Mouse (Mus musculus) induced T-regulatory cell, adult 2 months (primary cell): ENCODE results near the gene Ifi47.

Experiments used
- DNase-seq: peaks from one replicate; pipeline ENCODE4 v3.0.0-alpha.2; 2012; ENCODE audit warnings: low read depth

The Ifi47 gene

DNA sequence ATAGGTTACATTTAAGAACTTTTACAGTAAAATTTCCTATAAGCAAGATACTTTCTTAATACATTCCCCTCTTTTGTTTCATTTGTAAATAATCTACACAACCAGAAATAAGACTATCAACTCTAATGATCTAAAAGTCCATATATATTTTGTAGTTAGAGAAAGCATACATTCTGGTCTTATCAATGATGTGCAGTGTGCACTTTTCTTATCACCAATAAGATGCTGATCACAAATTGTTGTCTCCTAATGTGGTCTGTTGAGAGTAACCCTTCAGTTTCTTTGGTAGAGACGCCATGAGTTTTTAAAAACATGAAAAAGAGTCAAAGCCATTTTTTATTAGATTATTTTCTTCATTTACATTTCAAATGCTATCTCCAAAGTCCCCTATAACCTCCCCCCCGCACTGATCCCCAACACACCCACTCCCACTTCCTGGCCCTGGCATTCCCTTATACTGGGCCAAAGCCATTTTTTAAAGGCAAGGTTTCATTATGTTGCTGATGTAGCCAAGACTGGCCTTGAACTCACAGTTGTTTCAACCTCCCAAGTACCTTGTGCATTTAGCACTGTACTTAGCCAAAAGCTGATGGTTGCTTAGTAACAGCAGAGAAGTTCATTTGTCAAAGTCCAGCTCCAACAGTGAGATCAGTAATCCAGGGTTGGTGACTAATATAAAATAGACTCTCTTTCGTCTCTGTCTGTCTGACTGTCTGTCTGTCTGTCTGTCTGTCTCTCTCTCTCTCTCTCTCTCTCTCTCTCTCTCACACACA, 13.5 kb downstream of the Ifi47 start:
- peak; percentile 60 for DNase-seq

DNA sequence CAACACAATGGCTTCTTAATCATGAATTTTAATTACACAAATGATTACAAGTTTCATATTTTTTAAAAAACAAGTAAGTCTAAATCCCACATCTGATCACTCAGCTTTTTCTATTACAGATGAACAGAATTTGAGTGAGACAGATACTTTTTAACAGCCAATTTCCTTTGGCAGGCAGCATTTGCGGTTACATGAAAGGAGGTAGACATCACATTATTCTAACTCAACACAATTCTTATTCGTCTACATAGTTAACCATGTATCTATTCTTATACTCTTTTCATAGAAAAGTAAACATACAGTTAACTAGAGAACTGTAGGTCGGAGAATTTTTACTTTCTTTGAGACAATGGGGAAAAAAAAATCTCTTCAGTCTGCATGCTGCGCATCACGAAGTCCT, 14.2 kb downstream of the Ifi47 start:
- DNase-seq: peak; percentile 68

- peak; percentile 29 for DNase-seq
Measured at GRCm38 (mm10) chr11:49091171-49091570, 14.8 kb downstream of the Ifi47 start.

- peak; percentile 45 for DNase-seq
Measured at GRCm38 (mm10) chr11:49092053-49092586, 15.7 kb downstream of the Ifi47 start.

- peak; percentile 47 for DNase-seq
Measured at GRCm38 (mm10) chr11:49092786-49093185, 16.4 kb downstream of the Ifi47 start.

GRCm38 (mm10) chr11:49093861-49094660, 17.7 kb downstream of the Ifi47 start:
- peak; percentile 81 for DNase-seq

- no peak for DNase-seq
Measured at GRCm38 (mm10) chr11:49095367-49095766, 19.0 kb downstream of the Ifi47 start.

DNA sequence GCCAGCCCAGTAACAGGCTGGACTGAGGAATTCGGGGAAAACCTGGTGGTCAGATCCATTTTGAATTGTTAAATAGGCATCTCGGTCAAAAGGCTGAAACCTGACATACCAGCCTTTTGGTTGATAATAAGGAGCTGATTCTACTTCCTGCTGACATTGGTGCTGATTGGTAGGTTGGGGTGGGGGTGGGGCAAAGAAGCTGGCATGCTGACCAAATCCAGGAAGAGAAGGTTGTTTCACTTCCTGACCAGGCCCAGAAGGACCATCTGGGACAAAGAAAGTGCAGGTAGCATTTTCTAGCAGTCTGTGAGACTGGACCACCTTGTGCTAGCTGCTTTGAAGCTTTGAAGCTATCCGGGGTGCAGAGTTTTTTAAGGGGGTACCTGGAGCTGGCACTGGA, 24.0 kb downstream of the Ifi47 start:
- peak; percentile 78 for DNase-seq

- DNase-seq: peak; percentile 21
Measured at GRCm38 (mm10) chr11:49101500-49101899, 25.1 kb downstream of the Ifi47 start.

DNA sequence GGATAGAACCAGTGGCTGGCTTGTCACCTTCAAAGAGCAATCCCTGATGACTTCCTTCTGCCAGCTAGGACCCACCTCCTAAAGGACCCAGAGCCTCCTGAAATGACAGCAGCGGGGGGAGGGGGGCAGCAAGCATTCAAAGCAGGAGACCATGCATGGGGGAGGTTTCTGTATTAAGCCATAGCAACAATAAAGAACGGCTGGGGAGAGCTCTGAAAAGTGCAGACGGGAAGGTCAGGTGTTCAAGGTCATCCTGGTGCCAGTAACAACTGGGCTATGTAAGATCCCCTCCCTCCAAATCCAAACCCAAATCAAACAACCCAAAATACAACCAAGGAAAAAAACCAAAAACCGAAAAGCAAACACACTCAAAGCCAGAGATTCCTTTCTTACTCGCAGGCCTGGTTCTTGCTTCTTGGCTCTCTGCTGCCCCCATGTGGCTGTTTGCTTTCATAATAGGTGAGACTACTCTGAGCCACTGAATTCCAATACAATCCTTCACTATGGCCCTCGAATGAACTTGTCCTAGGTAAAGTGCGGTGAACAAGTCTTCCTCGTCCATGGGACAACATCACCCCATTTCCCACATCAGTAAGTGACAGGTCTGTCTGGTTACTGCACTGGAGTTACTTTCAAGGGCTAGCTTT, 26.8 kb downstream of the Ifi47 start:
- peak; percentile 96 for DNase-seq

- DNase-seq: no peak
Measured at GRCm38 (mm10) chr11:49105752-49106151, 29.4 kb downstream of the Ifi47 start.

DNA sequence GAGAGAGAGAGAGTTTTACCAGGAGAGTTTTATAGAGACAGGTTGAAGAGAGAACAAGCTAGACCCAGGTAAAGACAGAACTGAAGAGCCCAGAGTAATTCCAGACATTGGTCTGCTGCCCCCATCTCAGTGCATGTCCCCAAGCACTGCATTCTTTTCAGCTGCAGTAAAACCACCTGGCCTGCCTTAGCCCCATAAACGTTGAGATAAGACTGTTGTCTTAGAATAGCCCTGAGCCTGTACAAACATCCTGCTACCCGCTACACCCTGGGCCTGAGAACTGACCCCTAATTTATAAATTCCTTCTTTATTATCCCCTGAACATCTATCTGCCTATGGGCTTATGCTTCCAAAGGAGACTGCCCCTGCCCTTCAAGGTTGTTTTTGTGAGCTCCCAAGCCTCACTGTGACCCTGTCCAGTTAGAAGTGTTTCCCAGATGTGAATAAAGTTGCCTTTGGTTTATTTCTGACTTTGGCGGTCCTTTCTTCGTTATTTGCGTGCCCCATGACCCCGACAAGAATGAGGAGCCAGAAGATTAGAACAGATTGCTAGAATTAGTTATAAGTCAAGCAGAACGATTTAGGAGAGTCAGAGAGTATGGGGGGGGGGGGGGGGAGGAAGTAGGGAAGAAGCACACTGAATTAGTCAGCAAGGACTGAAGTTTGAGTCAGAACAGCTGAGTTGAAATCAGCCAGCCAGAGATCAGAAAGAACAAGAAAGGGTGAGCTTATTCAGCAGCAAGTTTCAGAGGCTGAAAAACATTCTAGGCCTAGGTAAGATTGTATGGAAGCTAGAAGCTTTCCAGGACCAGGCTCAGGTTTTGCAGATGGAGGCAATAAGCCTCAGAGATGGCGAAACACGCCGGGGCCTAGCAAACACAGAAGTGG, 31.5 kb downstream of the Ifi47 start:
- peak; percentile 22 for DNase-seq

DNA sequence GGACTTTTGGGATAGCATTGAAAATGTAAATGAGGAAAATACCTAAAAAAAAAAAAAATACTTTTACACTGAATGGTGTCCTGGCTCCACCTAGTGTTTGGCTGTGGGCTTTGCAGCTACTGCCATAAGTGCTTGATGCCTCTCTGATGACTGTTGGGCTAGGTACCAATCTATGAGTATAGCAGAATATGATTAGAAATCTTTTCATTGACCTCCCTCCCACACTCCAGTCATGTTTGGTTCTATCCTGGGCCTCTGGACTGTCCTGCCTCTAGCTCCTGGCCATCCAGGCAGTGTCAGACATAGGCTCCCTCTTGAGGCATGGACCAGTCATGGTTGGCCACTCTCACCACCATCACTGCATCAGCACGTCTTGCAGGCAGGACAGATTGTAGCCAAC, 32.4 kb downstream of the Ifi47 start:
- peak; percentile 79 for DNase-seq

DNA sequence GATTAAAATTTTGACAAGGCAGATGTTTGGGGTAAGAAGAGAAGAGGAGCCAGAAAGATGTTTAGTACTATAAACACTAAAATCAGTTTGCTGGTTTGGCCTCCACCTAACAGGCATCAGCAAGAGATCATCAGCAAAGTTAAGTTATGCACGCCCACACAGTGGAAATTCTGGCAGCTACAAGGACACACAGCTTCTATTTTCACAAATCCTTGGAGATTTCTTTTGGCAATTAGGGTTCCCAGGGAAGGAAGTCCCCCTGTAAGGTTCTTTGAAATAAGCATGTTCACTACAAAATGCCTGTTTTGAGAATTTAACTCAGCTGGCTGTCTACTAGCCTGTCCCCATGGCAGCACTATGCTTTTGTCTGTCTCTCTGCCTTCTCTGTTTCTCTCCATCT, 34.6 kb downstream of the Ifi47 start:
- DNase-seq: no peak

DNA sequence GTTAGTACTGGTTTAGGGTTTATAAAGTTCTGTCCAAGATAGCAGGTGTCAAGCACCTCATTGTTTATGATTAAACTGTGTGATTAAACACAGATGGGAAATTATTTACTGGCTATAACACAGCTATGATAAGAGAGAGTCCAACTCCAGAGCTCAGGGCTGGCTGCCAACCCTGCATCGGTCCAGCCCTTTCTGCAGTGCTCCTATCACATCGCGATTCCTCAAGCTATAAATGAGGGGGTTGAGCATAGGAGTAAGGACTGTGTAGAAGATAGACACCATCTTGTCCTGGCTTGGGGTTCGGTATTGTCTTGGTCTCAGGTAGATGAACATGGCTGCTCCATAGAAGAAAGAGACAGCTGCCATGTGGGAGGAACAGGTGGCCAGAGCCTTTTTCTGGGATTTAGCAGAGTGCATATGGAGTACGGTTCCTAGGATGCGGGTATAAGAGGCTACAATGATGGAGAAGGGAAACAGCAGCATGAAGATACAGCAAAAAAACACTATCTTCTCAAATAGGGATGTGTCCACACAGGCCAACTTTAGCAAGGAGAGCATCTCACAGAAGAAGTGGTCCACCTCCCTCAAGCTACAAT, 36.3 kb downstream of the Ifi47 start:
- DNase-seq: no peak

DNA sequence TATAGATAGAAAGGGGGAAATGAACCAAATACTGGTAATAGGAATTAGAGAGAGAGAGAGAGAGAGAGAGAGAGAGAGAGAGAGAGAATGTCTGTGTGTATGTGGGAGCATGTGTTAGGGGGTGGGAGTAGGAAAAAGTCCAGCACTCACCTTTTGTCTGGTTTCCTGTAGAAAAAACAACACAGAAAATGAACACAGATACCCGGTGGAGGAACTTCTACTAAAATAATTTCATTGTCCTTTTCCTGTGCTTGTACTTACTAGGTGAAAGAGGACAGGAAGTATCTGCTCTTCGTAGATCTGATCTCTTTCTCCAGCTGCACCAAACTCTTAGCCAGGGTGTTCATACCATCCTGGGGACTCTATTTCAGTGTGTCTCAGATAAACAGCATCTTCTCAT, 37.8 kb downstream of the Ifi47 start:
- DNase-seq: no peak

DNA sequence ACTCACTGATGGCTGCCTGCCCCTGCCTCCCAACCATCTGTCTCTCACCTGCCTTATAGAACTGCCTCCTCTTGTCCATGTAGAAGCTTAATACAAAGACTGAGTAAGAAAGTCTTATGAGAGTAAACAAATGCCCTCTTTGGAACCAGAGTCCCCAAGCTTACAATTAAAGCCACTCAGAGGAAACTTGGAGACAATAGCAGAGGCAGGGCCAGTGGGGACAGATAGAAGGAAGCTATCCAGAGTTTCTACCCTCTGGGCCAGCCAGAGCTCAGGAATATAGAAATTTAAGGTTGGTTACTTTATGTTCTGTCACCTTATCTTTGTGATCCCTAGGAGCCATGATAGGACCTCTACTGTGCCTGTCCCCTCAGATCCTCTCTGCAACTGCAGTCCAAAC, 38.4 kb downstream of the Ifi47 start, which contains the start of gene Olfr1396:
TSS of gene Olfr1396 (minus strand) at position 101 of the 400 bp plus-strand sequence.
- DNase-seq: no peak

GRCm38 (mm10) chr11:49119635-49120034, 43.2 kb downstream of the Ifi47 start:
- DNase-seq: no peak

GRCm38 (mm10) chr11:49124169-49124568, 47.8 kb downstream of the Ifi47 start:
- no peak for DNase-seq

- no peak for DNase-seq
Measured at GRCm38 (mm10) chr11:49141974-49142373, 65.6 kb downstream of the Ifi47 start, which contains the start of gene Olfr1395. Olfr1395 (plus strand) TSS chr11:49142274.
